Mouse (Mus musculus) heart, postnatal 14 days (tissue): ENCODE results near the gene Prdm16. TPM values are rescaled to one million over a fixed set of nuclear protein-coding genes. Genes with fewer than 3 reads are reported as not detected.

Source experiments
- DNase-seq, 2 experiments: peaks; one replicate each; pipeline ENCODE4 v3.0.0; 2021 to 2022
- intact Hi-C: fragments of 180-260 bp; cut with DNase I; formaldehyde crosslinking; loops from one replicate; pipeline ENCODE4 v1.15.1; 2025
- total RNA-seq, 2 experiments: library from RNA; stranded (reverse); gene quantifications; 2 replicates each; pipeline ENCODE4 v1.2.3; 2021

Gene Prdm16
- total RNA-seq, 2 experiments from 2014 or later: 15.7 to 18.0 TPM

- intact Hi-C loops: no loop called here
- no peak for DNase-seq
Observed at GRCm38 (mm10) chr4:154640443-154641295, 4.0 kb upstream of the Prdm16 start.

DNA sequence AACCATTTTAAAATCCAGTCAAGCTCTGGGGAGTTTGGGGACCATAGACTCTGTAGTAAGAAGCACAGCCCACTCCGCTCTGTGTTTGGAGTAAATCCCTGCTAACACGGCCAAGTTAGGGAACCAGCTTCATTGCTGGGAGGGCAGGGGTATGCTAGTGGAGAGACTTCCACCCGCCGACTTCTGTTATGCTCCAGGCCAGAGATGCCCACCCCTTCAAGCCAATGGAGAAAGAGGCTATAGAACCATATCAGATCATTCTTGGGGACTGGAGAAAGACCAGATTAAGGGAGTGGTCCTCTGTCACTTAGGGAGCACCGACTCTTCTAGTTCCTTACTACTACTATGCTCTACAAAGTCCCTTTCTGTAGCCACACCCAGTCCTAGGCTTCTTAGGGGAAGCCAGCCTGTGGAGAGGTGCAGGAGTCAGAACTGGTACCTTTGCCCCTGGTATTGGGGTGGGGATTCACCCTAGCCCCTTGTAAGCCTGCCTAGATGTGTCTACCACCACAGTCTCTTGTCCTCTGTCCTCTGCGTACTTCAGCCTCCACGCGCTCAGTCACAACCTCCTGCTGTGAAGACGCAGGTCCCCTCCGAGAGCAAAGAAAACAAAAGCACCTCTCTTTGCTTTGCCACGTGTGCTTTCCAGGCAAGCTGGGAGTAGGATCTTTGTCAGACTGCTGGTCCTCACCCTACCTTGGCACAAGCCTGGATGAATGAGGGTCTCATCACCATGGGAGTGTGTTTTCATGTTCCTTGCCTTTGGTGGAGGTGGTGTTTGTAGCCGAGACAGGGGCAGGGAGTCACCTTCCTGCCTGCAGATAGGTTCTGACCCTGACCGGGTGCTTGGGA is 3.1 kb upstream of the Prdm16 start:
- intact Hi-C loops: no loop called here
- DNase-seq: no peak

DNA sequence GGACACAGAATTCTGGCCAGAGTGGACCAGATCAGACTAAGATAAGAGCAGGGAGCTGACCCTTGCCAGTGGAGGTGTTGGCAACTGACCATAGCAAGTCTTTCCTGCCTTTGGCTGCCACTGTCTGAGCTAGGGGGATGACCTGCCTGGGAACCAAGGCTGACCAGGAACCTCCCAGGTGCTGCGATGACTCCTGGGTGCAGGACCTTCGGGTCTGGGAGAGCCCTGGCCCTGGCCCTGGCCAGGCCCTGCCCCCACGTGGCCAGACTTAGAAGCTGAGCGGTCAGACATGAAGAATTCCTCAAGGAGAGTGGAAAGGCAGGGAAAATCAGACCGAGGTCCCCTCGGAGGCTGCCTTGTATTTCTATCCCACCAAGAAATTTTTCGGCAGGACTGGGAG is 2.5 kb upstream of the Prdm16 start:
- DNase-seq: peak; percentile 29 to 53
- intact Hi-C loops: no loop called here

GRCm38 (mm10) chr4:154638320-154638886 is 1.7 kb upstream of the Prdm16 start:
- DNase-seq: no peak
- intact Hi-C loops: no loop called here

DNA sequence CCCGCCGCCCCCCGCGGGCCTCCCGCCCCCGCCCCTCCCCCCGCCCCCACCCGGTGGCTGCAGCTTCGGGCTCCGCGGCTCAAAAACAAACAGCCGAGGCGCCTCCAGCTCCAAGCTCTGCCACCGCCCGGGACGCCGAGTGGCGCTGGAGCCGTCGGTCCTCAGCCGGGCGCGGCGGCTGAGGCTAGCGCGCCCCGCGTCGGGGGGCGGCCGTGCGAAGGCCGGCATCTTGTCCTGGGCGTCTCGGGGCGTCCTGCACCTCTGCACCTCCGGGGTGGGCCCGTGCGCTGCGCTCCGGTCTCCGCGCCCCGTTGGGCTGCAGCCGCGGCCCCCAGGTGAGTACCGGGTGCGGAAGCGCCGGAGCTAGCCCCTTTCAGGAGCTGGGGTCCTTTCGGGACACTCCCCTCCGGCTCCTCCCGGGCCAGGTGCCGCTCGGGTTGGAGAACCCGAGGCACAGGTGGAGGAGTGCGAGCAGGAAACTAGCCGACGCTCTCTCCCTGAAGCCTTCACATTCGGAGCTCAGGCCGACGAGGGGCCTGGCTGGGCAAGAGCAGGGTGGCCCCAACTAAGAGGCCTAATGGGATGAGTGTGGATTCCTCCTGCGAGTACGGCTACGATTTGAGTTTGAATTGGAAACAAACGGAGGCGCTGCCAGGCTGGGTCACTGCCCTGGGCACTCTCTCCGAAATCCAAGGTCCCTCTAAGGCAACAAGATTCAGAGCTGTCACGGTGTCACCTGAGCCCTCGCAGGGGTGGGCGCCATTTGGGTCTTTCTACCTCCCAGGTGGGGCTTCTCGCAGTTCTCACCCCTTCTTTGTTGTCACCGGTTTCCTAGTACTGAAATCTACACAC is 1.0 kb upstream of the Prdm16 start:
- DNase-seq: peak; percentile 36 to 37
- intact Hi-C loops: loop anchor here (2.0 kb wide), 1 partner anchor 139 kb away; no protein-coding TSS in a partner anchor

GRCm38 (mm10) chr4:154636053-154636433 is 630 bp downstream of the Prdm16 start:
- peak; percentile 60 for DNase-seq
- intact Hi-C loops: loop anchor here (1.0 to 2.0 kb wide), 2 partner anchors 137 to 187 kb away; no protein-coding TSS in a partner anchor

DNA sequence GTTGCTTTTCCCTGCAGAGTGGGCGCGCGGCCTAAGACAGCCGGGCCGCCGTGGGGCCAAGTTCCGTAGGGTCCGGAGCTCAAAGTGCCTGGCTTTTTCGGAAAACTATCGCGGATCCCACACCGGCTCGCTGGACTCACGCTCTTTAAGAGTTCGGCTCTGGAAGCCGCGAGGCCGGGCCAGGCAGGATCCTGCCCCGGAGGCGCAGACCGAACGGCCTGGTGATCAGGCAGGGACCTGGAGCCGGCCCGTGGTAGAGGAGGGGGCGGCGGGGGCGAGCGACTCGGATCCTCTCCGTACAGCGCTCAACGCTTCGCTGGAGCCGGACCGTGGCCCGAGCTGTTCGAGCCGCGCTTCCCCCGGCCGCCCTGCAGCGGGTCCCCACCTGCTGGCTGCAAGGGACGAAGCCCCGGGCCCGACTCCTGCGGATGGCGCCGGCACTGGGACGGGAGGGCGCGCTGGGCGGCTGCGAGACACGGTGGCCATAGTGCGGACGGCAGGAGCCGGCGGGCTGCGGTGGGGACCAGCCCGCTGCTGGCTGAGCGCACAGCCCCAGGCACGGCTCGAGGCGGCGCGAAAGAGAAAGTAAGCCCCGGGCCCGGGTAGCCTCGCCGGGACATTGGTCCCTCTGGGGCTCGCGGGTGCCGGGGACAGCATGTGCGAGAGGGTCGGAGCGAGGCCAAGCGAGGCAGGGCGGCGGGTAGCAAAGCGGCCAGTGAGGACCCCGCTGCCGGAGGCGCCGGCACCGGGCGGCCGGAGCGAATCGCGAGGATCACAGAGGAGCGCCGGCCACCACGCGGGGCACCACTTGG is 1.2 kb downstream of the Prdm16 start:
- intact Hi-C loops: loop anchor here (1.0 to 2.0 kb wide), 3 partner anchors 137 to 305 kb away; no protein-coding TSS in a partner anchor

DNA sequence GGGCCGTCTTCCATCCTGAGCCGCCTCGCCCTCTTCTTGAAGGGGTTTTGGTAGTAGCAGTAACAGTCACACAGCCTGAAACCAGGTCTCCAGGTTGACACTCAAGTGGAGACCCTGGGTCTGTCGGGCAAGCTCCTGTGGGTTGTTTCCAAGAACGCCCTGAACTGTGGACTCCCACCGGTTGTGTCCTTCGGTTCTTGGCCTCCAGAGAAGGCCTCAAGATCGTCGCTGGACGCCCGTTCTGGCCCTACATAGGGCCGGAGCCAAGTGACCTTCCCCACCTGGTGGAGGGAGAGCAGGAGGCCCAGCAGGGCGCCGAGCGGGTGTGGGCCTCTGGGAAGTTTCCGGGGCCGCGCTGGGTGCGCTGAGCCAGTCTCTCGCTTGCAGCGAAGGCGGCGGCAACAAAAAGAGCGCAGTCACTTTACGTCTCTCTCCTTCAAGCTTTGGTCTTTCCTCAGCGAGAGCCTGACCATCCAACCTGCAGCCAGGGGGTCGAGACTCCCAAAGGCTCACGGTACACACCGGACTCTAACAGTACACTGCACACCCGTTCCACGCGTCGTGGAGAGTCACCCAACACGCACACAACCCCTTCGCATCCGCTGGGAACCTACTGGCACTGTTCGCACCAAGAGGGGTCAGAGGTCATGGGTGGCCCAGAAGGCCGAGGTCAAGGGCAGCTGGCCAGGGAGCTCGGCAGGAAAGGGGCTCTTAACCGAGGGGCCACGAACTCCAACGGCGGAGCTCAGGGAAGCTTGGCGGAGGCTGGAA is 2.0 kb downstream of the Prdm16 start:
- intact Hi-C loops: loop anchor here (2.0 kb wide), 1 partner anchor 304 kb away; no protein-coding TSS in a partner anchor
- DNase-seq: peak; percentile 27 to 43

More for the DNA sequence above, 1.2 kb downstream of the Prdm16 start:
- peak; percentile 58 to 63 for DNase-seq

GRCm38 (mm10) chr4:154634001-154634400 is 2.7 kb downstream of the Prdm16 start:
- intact Hi-C loops: loop anchor here (2.0 kb wide), 1 partner anchor 303 kb away; no protein-coding TSS in a partner anchor
- no peak for DNase-seq

GRCm38 (mm10) chr4:154632800-154633764 is 3.6 kb downstream of the Prdm16 start:
- DNase-seq: peak in 1 of 2 experiments; percentile 29
- intact Hi-C loops: no loop called here

GRCm38 (mm10) chr4:154630763-154631162 is 5.9 kb downstream of the Prdm16 start:
- DNase-seq: no peak
- intact Hi-C loops: no loop called here

- intact Hi-C loops: no loop called here
- no peak for DNase-seq
Observed at GRCm38 (mm10) chr4:154627419-154628142, 9.1 kb downstream of the Prdm16 start.

GRCm38 (mm10) chr4:154626282-154626681 is 10.4 kb downstream of the Prdm16 start:
- no peak for DNase-seq
- intact Hi-C loops: no loop called here

DNA sequence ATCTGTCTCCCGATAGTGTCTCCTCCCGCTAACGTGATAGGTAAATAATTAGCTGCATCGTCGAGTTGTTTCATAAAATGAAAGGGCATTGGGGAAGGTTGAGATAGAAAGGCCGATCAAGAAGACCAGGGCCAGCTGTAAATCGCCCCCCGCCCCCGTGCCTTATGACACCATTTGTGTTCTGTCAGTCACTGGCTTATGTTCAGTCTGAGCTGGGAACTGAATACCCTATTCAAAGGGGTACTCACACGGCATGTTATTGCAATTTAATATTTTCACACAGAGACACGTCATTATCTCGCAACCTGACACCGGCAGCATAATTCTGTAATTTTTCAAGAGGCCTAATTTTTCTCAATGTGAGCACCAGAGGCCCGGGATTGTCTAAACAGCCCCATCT is 11.0 kb downstream of the Prdm16 start:
- DNase-seq: no peak
- intact Hi-C loops: no loop called here

- peak in 1 of 2 experiments; percentile 40 for DNase-seq
Observed at GRCm38 (mm10) chr4:154623241-154623640, 13.4 kb downstream of the Prdm16 start.

DNA sequence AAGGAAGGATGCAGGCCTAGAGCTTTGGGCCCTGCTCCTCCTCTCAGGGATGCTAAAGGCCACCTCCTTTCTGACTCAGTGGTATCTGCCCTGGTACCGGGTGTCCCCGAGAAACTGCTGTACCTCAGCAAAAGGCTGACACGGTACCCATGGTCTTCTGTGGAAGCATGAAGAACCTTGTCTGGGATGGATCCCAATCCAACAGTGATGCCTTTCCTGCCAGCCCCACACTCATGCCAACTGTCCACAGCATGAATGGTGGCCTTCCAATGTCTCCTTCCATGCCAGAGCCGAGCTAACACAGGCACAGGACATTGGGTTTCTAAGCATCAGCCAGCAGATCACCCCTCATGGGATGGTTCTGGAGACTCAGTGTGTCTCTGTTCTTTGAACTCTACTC is 14.2 kb downstream of the Prdm16 start:
- intact Hi-C loops: no loop called here
- no peak for DNase-seq

More at GRCm38 (mm10) chr4:154623241-154623640, 13.4 kb downstream of the Prdm16 start:
- intact Hi-C loops: no loop called here
